Mouse (Mus musculus) stomach, postnatal 0 days (tissue): Measurements from ENCODE around the gene Tpsb2.

Experiments
- CTCF ChIP-seq: IDR thresholded peaks from 2 replicates; pipeline ENCODE4 v1.5.1; 2016; ENCODE audit warnings: antibody characterized with exemption, low read depth, mild to moderate bottlenecking, moderate library complexity
- EP300 ChIP-seq: optimal IDR thresholded peaks from 2 replicates; pipeline ENCODE3; 2016; ENCODE audit warnings: antibody characterized with exemption

DNA sequence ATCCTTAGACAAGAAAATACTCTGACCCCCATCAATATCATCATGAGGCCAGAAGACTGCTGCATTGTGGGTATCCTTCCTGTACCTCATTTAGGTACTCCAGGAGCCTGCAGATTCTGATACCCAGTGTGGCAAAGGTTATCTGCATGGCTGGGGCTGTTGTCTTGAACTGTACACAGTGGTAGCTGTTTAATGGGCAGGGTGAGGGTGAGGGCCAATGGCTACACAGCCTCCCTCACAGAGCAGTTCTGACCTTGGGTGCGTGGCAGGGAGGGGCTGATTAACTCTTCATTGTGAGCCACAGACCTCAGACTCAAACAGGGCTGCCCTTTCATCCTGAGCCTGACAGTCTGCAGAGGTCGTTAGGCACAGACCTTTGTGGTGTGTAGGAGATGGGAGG lies 43.2 kb upstream of the Tpsb2 start:
- TF ChIP-seq EP300 = no peak
- no peak for TF ChIP-seq CTCF
